Mouse (Mus musculus) lung, adult 2 months (tissue): ENCODE data around the gene Gm26558.

Source experiments
- CTCF ChIP-seq: fragments of 200-500 bp; IDR thresholded peaks from 2 replicates; pipeline ENCODE4 v1.5.1; 2011; ENCODE audit warnings: mild to moderate bottlenecking, low read length, control low read depth; ENCODE audit not compliant: insufficient read depth
- POLR2A ChIP-seq: fragments of 200-500 bp; IDR thresholded peaks from 2 replicates; pipeline ENCODE4 v1.6.1; 2011; ENCODE audit warnings: low read depth, mild to moderate bottlenecking, control low read depth, low read length, borderline replicate concordance; ENCODE audit errors: extremely low read depth

DNA sequence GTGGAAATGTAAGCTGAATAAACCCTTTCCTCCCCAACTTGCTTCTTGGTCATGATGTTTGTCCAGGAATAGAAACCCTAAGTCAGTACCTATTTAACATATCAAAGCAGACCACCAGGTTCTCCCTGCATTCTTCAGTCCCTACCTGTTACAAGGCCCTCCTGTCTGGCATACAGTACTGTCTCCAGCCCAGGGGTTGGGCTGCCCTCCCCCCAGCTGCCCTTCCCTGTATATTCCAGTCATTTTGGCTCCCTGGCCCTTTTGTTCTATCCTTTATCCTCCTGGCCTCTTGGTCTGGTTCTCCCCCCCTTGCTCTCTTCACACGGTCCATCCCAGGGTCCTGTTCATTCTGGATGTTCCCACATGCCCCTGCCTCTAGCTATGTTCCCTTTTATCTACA, 30.6 kb downstream of the Gm26558 start:
- TF ChIP-seq CTCF (no peak), POLR2A (no peak)
